Mouse (Mus musculus) right cerebral cortex, postnatal 10 days (tissue): ENCODE measurements at regions not wholly inside any gene's neighbourhood (a gene's known extent, or its start where the extent isn't known, plus 50 kb on each side); places are given as distances from the start of the nearest gene placed in this dataset.
"Not testable (repeated sequence)": the region's sequence is repeated elsewhere in the genome, so short reads cannot be mapped to it uniquely, and the experiment has no call there.

Source experiments
- DNase-seq, 2 experiments: peaks; one replicate each; pipeline ENCODE4 v3.0.0; 2021; ENCODE audit warnings: low spot score in 2 of 2

GRCm38 (mm10) chr16:8914183-8914582 lies 84.3 kb downstream of the 1810013L24Rik start:
- DNase-seq, result not testable (repeated sequence)

GRCm38 (mm10) chr16:8916091-8916490 lies 86.2 kb downstream of the 1810013L24Rik start:
- DNase-seq, result no peak

GRCm38 (mm10) chr16:8918741-8919535 lies 89.0 kb downstream of the 1810013L24Rik start:
- no peak for DNase-seq

GRCm38 (mm10) chr16:8924732-8925131 lies 94.8 kb downstream of the 1810013L24Rik start:
- no peak for DNase-seq

GRCm38 (mm10) chr16:8931961-8932360 lies 102.1 kb downstream of the 1810013L24Rik start:
- no peak for DNase-seq

- DNase-seq, result no peak
Measured at GRCm38 (mm10) chr16:8933121-8933520, 103.2 kb downstream of the 1810013L24Rik start.

GRCm38 (mm10) chr16:8936446-8936845 lies 106.5 kb downstream of the 1810013L24Rik start:
- no peak for DNase-seq

GRCm38 (mm10) chr16:8938516-8938915 lies 108.6 kb downstream of the 1810013L24Rik start:
- DNase-seq, result peak; percentile 74 to 82

- no peak for DNase-seq
Measured at GRCm38 (mm10) chr16:8939136-8939535, 109.2 kb downstream of the 1810013L24Rik start.

- DNase-seq, result no peak
Measured at GRCm38 (mm10) chr16:8944412-8945102, 114.7 kb downstream of the 1810013L24Rik start.

GRCm38 (mm10) chr16:8947846-8948245 lies 117.9 kb downstream of the 1810013L24Rik start:
- DNase-seq, result no peak

GRCm38 (mm10) chr16:8951156-8951899 lies 121.4 kb downstream of the 1810013L24Rik start:
- no peak for DNase-seq

GRCm38 (mm10) chr16:8961739-8962138 lies 131.8 kb downstream of the 1810013L24Rik start:
- no peak for DNase-seq

GRCm38 (mm10) chr16:8993521-8994250 lies 163.8 kb downstream of the 1810013L24Rik start:
- DNase-seq, result no peak

- DNase-seq, result no peak
Measured at GRCm38 (mm10) chr16:8994521-8994920, 164.6 kb downstream of the 1810013L24Rik start.

GRCm38 (mm10) chr16:8997250-8997649 lies 167.3 kb downstream of the 1810013L24Rik start:
- no peak for DNase-seq

- peak; percentile 73 to 83 for DNase-seq
Measured at GRCm38 (mm10) chr16:9004012-9004411, 174.1 kb downstream of the 1810013L24Rik start.

GRCm38 (mm10) chr16:9005933-9006332 lies 176.0 kb downstream of the 1810013L24Rik start:
- no peak for DNase-seq

- DNase-seq, result peak; percentile 95
Measured at GRCm38 (mm10) chr16:9009361-9010083, 179.6 kb downstream of the 1810013L24Rik start.

GRCm38 (mm10) chr16:9011077-9011476 lies 181.2 kb downstream of the 1810013L24Rik start:
- DNase-seq, result no peak

GRCm38 (mm10) chr16:9011691-9012090 lies 181.8 kb downstream of the 1810013L24Rik start:
- DNase-seq, result no peak
